Mouse (Mus musculus) myocyte (in vitro differentiated cells): ENCODE measurements at regions not wholly inside any gene's neighbourhood (a gene's known extent, or its start where the extent isn't known, plus 50 kb on each side); places are given as distances from the start of the nearest gene placed in this dataset.

Experiments
- H3K27me3 ChIP-seq: one replicate; pipeline ENCODE4 v1.6.1; 2011; ENCODE audit not compliant: control insufficient read depth, insufficient read depth, insufficient read length
- H3K36me3 ChIP-seq: one replicate; pipeline ENCODE4 v1.6.1; 2011; ENCODE audit not compliant: control insufficient read depth, insufficient read depth
- H3K4me2 ChIP-seq: one replicate; pipeline ENCODE4 v1.6.1; 2011; ENCODE audit warnings: low read depth, control low read depth
- H3K4me3 ChIP-seq: one replicate; pipeline ENCODE4 v1.5.1; 2011; ENCODE audit warnings: mild to moderate bottlenecking, control low read depth, moderate library complexity
- H3K79me2 ChIP-seq: one replicate; pipeline ENCODE4 v1.6.1; 2011; ENCODE audit not compliant: control insufficient read depth, insufficient read depth
- H3ac ChIP-seq: one replicate; pipeline ENCODE4 v1.6.1; 2011; ENCODE audit not compliant: control insufficient read depth, insufficient read length
- CEBPB ChIP-seq: IDR thresholded peaks from 2 replicates; pipeline ENCODE4 v1.6.1; 2011; ENCODE audit warnings: mild to moderate bottlenecking, moderate library complexity; ENCODE audit not compliant: poor library complexity, insufficient read depth, severe bottlenecking
- E2F4 ChIP-seq: IDR thresholded peaks from one replicate; pipeline ENCODE4 v1.6.1; 2011; ENCODE audit warnings: mild to moderate bottlenecking, control low read depth, moderate library complexity; ENCODE audit not compliant: insufficient read depth
- MAX ChIP-seq: IDR thresholded peaks from one replicate; pipeline ENCODE4 v1.6.1; 2011; ENCODE audit warnings: low read depth, mild to moderate bottlenecking, control low read depth
- MYOD1 ChIP-seq, 3 experiments: IDR thresholded peaks; one replicate each; pipeline ENCODE4 v1.6.1; 2011; ENCODE audit warnings: control low read depth in 2 of 3, low read depth in 2 of 3, mild to moderate bottlenecking in 2 of 3, moderate library complexity in 1 of 3; ENCODE audit not compliant: insufficient read length in 2 of 3, control insufficient read depth in 1 of 3
- MYOG ChIP-seq, 3 experiments: IDR thresholded peaks; one replicate each; pipeline ENCODE4 v1.6.1; 2011; ENCODE audit warnings: control low read depth in 2 of 3, low read depth in 2 of 3, mild to moderate bottlenecking in 2 of 3; ENCODE audit not compliant: insufficient read length in 2 of 3, control insufficient read depth in 1 of 3, insufficient read depth in 1 of 3
- POLR2A ChIP-seq: IDR thresholded peaks from one replicate; pipeline ENCODE4 v1.6.1; 2011; ENCODE audit warnings: low read depth, mild to moderate bottlenecking, control low read depth, moderate library complexity; ENCODE audit not compliant: insufficient read length
- POLR2AphosphoS2 ChIP-seq: IDR thresholded peaks from one replicate; pipeline ENCODE4 v1.6.1; 2011; ENCODE audit warnings: low read depth, control low read depth; ENCODE audit not compliant: insufficient read length
- REST ChIP-seq: IDR thresholded peaks from one replicate; pipeline ENCODE4 v1.6.1; 2011; ENCODE audit warnings: mild to moderate bottlenecking, control low read depth, moderate library complexity; ENCODE audit not compliant: insufficient read depth, insufficient read length
- SRF ChIP-seq: IDR thresholded peaks from one replicate; pipeline ENCODE4 v1.6.1; 2011; ENCODE audit warnings: low read depth; ENCODE audit not compliant: control insufficient read depth, insufficient read length
- TCF12 ChIP-seq: IDR thresholded peaks from one replicate; pipeline ENCODE4 v1.6.1; 2011; ENCODE audit warnings: mild to moderate bottlenecking, control low read depth; ENCODE audit not compliant: poor library complexity, insufficient read depth, severe bottlenecking
- TCF3 ChIP-seq: IDR thresholded peaks from one replicate; pipeline ENCODE4 v1.6.1; 2011; ENCODE audit warnings: low read depth, control low read depth; ENCODE audit not compliant: insufficient read length
- USF1 ChIP-seq: IDR thresholded peaks from one replicate; pipeline ENCODE4 v1.6.1; 2011; ENCODE audit warnings: low read depth, mild to moderate bottlenecking, control low read depth, moderate library complexity

- Histone ChIP-seq H3ac (no peak overlapping the region), H3K4me2 (no peak overlapping the region), H3K36me3 (no peaks in the 10 kb centered on the region), H3K79me2 (no peaks in the 10 kb centered on the region), H3K27me3 (peaks cover 17% of the 10 kb centered on the region), H3K4me3 (no peak overlapping the region)
- no peak for TF ChIP-seq MYOG (IDR thresholded peaks at IDR 0.05; ENCODE audit: control insufficient read depth in 1 of 3, insufficient read depth in 1 of 3, insufficient read length in 2 of 3, low read depth in 2 of 3)
- no peak for TF ChIP-seq POLR2AphosphoS2
- TF ChIP-seq MYOD1 (IDR thresholded peaks at IDR 0.05; ENCODE audit: control insufficient read depth in 1 of 3, insufficient read length in 2 of 3, low read depth in 2 of 3) = no peak
- no peak for TF ChIP-seq POLR2A
- TF ChIP-seq USF1 = no peak
- no peak for TF ChIP-seq CEBPB
- TF ChIP-seq REST = no peak
- TF ChIP-seq SRF = no peak
- no peak for TF ChIP-seq TCF12
Observed at GRCm38 (mm10) chr7:37394965-37395426, 378.4 kb downstream of the Zfp536 start.

DNA sequence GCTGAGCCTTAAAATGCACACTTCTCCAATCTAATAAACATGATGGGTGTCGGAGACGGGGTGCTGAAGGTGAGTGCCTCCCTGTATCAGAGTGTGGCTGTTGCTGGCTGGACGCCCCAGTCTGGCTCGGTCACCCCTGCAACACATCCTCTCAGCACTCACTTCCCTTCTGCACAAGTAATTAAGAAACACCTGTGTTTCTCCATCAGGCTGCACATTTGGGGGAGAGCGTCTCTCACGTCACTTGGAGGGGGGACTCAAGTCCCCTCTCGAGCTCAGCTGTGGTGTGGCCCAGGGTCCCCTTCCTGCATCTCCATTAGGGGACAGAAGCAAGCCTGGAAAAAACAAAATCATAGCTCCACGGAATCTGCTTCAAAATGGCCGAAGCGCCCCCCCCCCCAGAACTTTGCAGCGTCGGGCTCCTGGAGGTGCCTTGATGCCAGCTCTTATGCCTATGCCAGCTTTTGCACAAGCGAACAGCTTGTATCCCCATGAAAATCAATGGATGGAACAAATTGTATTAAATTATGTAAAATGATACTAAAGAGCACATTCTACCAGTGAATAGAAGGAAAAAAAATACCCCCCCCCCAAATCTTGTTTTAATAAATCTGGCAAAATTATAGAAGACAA is 377.4 kb downstream of the Zfp536 start:
- H3K4me2 ChIP-seq = no peak overlapping the region
- H3K4me3 ChIP-seq = no peak overlapping the region
- no peaks in the 10 kb centered on the region for H3K36me3 ChIP-seq
- peaks cover 15% of the 10 kb centered on the region for H3K27me3 ChIP-seq
- TF ChIP-seq E2F4 (no peak), MYOD1 (IDR thresholded peaks at IDR 0.05; ENCODE audit: control insufficient read depth in 1 of 3, insufficient read length in 2 of 3, low read depth in 2 of 3) (no peak), POLR2AphosphoS2 (no peak), CEBPB (no peak), USF1 (no peak), POLR2A (no peak), TCF12 (no peak), TCF3 (no peak), MAX (no peak), REST (no peak), SRF (no peak), MYOG (IDR thresholded peaks at IDR 0.05; ENCODE audit: control insufficient read depth in 1 of 3, insufficient read depth in 1 of 3, insufficient read length in 2 of 3, low read depth in 2 of 3) (no peak)
- H3ac ChIP-seq = no peak overlapping the region
- H3K79me2 ChIP-seq = no peaks in the 10 kb centered on the region

- no peak overlapping the region for H3K4me3 ChIP-seq
- H3K27me3 ChIP-seq = peaks cover 5% of the 10 kb centered on the region
- no peaks in the 10 kb centered on the region for H3K79me2 ChIP-seq
- no peak overlapping the region for H3K4me2 ChIP-seq
- no peak for TF ChIP-seq MAX
- no peak for TF ChIP-seq E2F4
- no peak for TF ChIP-seq POLR2AphosphoS2
- TF ChIP-seq MYOD1 (IDR thresholded peaks at IDR 0.05; ENCODE audit: control insufficient read depth in 1 of 3, insufficient read length in 2 of 3, low read depth in 2 of 3) = no peak
- no peak for TF ChIP-seq MYOG (IDR thresholded peaks at IDR 0.05; ENCODE audit: control insufficient read depth in 1 of 3, insufficient read depth in 1 of 3, insufficient read length in 2 of 3, low read depth in 2 of 3)
- no peak for TF ChIP-seq REST
- no peak for TF ChIP-seq SRF
- TF ChIP-seq TCF12 = no peak
- TF ChIP-seq USF1 = no peak
- no peak for TF ChIP-seq POLR2A
- TF ChIP-seq CEBPB = no peak
- TF ChIP-seq TCF3 = no peak
- no peak overlapping the region for H3ac ChIP-seq
- no peaks in the 10 kb centered on the region for H3K36me3 ChIP-seq
Observed at GRCm38 (mm10) chr7:37403483-37403882, 370.0 kb downstream of the Zfp536 start.

- Histone ChIP-seq H3K4me3 (no peak overlapping the region), H3ac (no peak overlapping the region), H3K4me2 (no peak overlapping the region), H3K27me3 (no peaks in the 10 kb centered on the region), H3K79me2 (no peaks in the 10 kb centered on the region), H3K36me3 (no peaks in the 10 kb centered on the region)
- no peak for TF ChIP-seq TCF3
- TF ChIP-seq MYOD1 (IDR thresholded peaks at IDR 0.05; ENCODE audit: control insufficient read depth in 1 of 3, insufficient read length in 2 of 3, low read depth in 2 of 3) = no peak
- no peak for TF ChIP-seq TCF12
- TF ChIP-seq REST = no peak
- TF ChIP-seq POLR2AphosphoS2 = no peak
- TF ChIP-seq POLR2A = no peak
- TF ChIP-seq E2F4 = no peak
- no peak for TF ChIP-seq MAX
Observed at GRCm38 (mm10) chr7:37413350-37413749, 360.1 kb downstream of the Zfp536 start.

- Histone ChIP-seq H3ac (no peak overlapping the region), H3K4me2 (no peak overlapping the region)
- TF ChIP-seq SRF (no peak), MYOG (IDR thresholded peaks at IDR 0.05; ENCODE audit: control insufficient read depth in 1 of 3, insufficient read depth in 1 of 3, insufficient read length in 2 of 3, low read depth in 2 of 3) (no peak), MYOD1 (IDR thresholded peaks at IDR 0.05; ENCODE audit: control insufficient read depth in 1 of 3, insufficient read length in 2 of 3, low read depth in 2 of 3) (no peak), POLR2A (no peak), USF1 (no peak)
Observed at GRCm38 (mm10) chr7:37421704-37422103, 351.7 kb downstream of the Zfp536 start.

More at GRCm38 (mm10) chr7:37421704-37422103, 351.7 kb downstream of the Zfp536 start:
- H3K4me3 ChIP-seq = no peak overlapping the region
- no peaks in the 10 kb centered on the region for H3K27me3 ChIP-seq
- H3K79me2 ChIP-seq = no peaks in the 10 kb centered on the region
- H3K36me3 ChIP-seq = no peaks in the 10 kb centered on the region
